Mouse (Mus musculus): ENCODE measurements around the gene Jmjd1c. TPM values are rescaled to one million over a fixed set of nuclear protein-coding genes. Genes with fewer than 3 reads are reported as not detected.
A peak's percentile ranks its signal among the peaks of the same experiment; 100 is the strongest.

Jmjd1c gene
- polyA plus RNA-seq, 1 experiment, result 31.5 TPM

DNA sequence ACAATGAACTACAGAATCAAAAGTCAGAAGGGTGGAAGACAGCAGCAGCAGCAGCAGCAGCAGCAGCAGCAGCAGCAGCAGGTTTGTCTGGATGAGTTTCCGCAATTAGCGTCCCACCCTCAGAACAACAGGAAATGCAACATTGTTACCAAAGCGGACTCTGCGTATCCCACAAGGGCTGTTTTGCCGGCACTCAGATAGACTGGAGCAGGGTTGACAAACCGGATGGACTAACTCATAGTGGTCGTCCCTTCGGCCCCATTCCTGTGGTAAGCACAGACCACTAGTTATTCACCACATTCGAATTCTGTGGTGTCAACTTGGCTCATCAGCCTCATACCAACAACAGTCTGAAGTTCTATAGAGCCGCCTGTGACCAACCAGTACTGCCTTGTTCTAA, 26.9 kb upstream of the Jmjd1c start:
- WGBS, result 9% methylated on average over 10 of the region's 10 CpGs
- Histone ChIP-seq H3K4me1 (replicated peaks; ENCODE audit: control insufficient read depth, insufficient read depth, low read length) (peaks cover 14% of the 10 kb centered on the region), H3K27me3 (ENCODE audit: control insufficient read depth, insufficient read depth, low read length) (no peaks in the 10 kb centered on the region), H3K36me3 (ENCODE audit: control insufficient read depth, insufficient read depth, low read length) (no peaks in the 10 kb centered on the region), H3K27ac (ENCODE audit: control insufficient read depth, insufficient read depth, low read length) (no peak overlapping the region), H3K4me3 (ENCODE audit: control insufficient read depth, insufficient read depth, low read length) (0 out of 2 replicates have a peak overlapping the region, but pooled peaks have one; percentile 12)
- no peak for TF ChIP-seq CTCF (IDR thresholded peaks at IDR 0.05; ENCODE audit: borderline replicate concordance, control insufficient read depth, extremely low read depth, insufficient read depth, low read length, poor library complexity)
- TF ChIP-seq POLR2A (IDR thresholded peaks at IDR 0.05; ENCODE audit: control insufficient read depth, extremely low read depth, insufficient read depth, low read length, poor library complexity), result no peak
- DNase-seq, result no peak

- Histone ChIP-seq H3K4me1 (replicated peaks; ENCODE audit: control insufficient read depth, insufficient read depth, low read length) (peaks cover 14% of the 10 kb centered on the region), H3K36me3 (ENCODE audit: control insufficient read depth, insufficient read depth, low read length) (no peaks in the 10 kb centered on the region), H3K27me3 (ENCODE audit: control insufficient read depth, insufficient read depth, low read length) (no peaks in the 10 kb centered on the region), H3K4me3 (ENCODE audit: control insufficient read depth, insufficient read depth, low read length) (no peak overlapping the region), H3K27ac (ENCODE audit: control insufficient read depth, insufficient read depth, low read length) (no peak overlapping the region)
- DNase-seq, result no peak
- 52% methylated on average over 4 of the region's 4 CpGs for whole genome bisulfite sequencing
- TF ChIP-seq POLR2A (IDR thresholded peaks at IDR 0.05; ENCODE audit: control insufficient read depth, extremely low read depth, insufficient read depth, low read length, poor library complexity) (no peak), CTCF (IDR thresholded peaks at IDR 0.05; ENCODE audit: borderline replicate concordance, control insufficient read depth, extremely low read depth, insufficient read depth, low read length, poor library complexity) (no peak)
These were observed 24.5 kb upstream of the Jmjd1c start for GRCm38 (mm10) chr10:67071389-67071788.

- no peak overlapping the region for H3K4me3 ChIP-seq (ENCODE audit: control insufficient read depth, insufficient read depth, low read length)
- peak; percentile 27 for DNase-seq
- WGBS, result 23% methylated on average over 5 of the region's 5 CpGs
- no peak overlapping the region for H3K27ac ChIP-seq (ENCODE audit: control insufficient read depth, insufficient read depth, low read length)
- H3K36me3 ChIP-seq (ENCODE audit: control insufficient read depth, insufficient read depth, low read length), result no peaks in the 10 kb centered on the region
- TF ChIP-seq CTCF (IDR thresholded peaks at IDR 0.05; ENCODE audit: borderline replicate concordance, control insufficient read depth, extremely low read depth, insufficient read depth, low read length, poor library complexity) (no peak), POLR2A (IDR thresholded peaks at IDR 0.05; ENCODE audit: control insufficient read depth, extremely low read depth, insufficient read depth, low read length, poor library complexity) (no peak)
- H3K27me3 ChIP-seq (ENCODE audit: control insufficient read depth, insufficient read depth, low read length), result no peaks in the 10 kb centered on the region
- H3K4me1 ChIP-seq (replicated peaks; ENCODE audit: control insufficient read depth, insufficient read depth, low read length), result peaks cover 14% of the 10 kb centered on the region
These were observed 24.0 kb upstream of the Jmjd1c start for GRCm38 (mm10) chr10:67071884-67072283.

- Histone ChIP-seq H3K36me3 (ENCODE audit: control insufficient read depth, insufficient read depth, low read length) (no peaks in the 10 kb centered on the region), H3K27ac (ENCODE audit: control insufficient read depth, insufficient read depth, low read length) (no peak overlapping the region), H3K27me3 (ENCODE audit: control insufficient read depth, insufficient read depth, low read length) (no peaks in the 10 kb centered on the region), H3K4me1 (replicated peaks; ENCODE audit: control insufficient read depth, insufficient read depth, low read length) (peaks cover 14% of the 10 kb centered on the region), H3K4me3 (ENCODE audit: control insufficient read depth, insufficient read depth, low read length) (no peak overlapping the region)
- no peak for DNase-seq
- WGBS, result 75% methylated on average over 4 of the region's 4 CpGs
- TF ChIP-seq POLR2A (IDR thresholded peaks at IDR 0.05; ENCODE audit: control insufficient read depth, extremely low read depth, insufficient read depth, low read length, poor library complexity), result no peak
- TF ChIP-seq CTCF (IDR thresholded peaks at IDR 0.05; ENCODE audit: borderline replicate concordance, control insufficient read depth, extremely low read depth, insufficient read depth, low read length, poor library complexity), result no peak
These were observed 23.3 kb upstream of the Jmjd1c start for GRCm38 (mm10) chr10:67072600-67072999.

- DNase-seq, result no peak
- H3K36me3 ChIP-seq (ENCODE audit: control insufficient read depth, insufficient read depth, low read length), result no peaks in the 10 kb centered on the region
- no peak overlapping the region for H3K4me3 ChIP-seq (ENCODE audit: control insufficient read depth, insufficient read depth, low read length)
- 86% methylated on average over 8 of the region's 8 CpGs for WGBS
- no peak for TF ChIP-seq CTCF (IDR thresholded peaks at IDR 0.05; ENCODE audit: borderline replicate concordance, control insufficient read depth, extremely low read depth, insufficient read depth, low read length, poor library complexity)
- no peak for TF ChIP-seq POLR2A (IDR thresholded peaks at IDR 0.05; ENCODE audit: control insufficient read depth, extremely low read depth, insufficient read depth, low read length, poor library complexity)
- peaks cover 14% of the 10 kb centered on the region for H3K4me1 ChIP-seq (replicated peaks; ENCODE audit: control insufficient read depth, insufficient read depth, low read length)
- H3K27ac ChIP-seq (ENCODE audit: control insufficient read depth, insufficient read depth, low read length), result no peak overlapping the region
- H3K27me3 ChIP-seq (ENCODE audit: control insufficient read depth, insufficient read depth, low read length), result no peaks in the 10 kb centered on the region
These were observed 22.3 kb upstream of the Jmjd1c start for GRCm38 (mm10) chr10:67073577-67073976.

DNA sequence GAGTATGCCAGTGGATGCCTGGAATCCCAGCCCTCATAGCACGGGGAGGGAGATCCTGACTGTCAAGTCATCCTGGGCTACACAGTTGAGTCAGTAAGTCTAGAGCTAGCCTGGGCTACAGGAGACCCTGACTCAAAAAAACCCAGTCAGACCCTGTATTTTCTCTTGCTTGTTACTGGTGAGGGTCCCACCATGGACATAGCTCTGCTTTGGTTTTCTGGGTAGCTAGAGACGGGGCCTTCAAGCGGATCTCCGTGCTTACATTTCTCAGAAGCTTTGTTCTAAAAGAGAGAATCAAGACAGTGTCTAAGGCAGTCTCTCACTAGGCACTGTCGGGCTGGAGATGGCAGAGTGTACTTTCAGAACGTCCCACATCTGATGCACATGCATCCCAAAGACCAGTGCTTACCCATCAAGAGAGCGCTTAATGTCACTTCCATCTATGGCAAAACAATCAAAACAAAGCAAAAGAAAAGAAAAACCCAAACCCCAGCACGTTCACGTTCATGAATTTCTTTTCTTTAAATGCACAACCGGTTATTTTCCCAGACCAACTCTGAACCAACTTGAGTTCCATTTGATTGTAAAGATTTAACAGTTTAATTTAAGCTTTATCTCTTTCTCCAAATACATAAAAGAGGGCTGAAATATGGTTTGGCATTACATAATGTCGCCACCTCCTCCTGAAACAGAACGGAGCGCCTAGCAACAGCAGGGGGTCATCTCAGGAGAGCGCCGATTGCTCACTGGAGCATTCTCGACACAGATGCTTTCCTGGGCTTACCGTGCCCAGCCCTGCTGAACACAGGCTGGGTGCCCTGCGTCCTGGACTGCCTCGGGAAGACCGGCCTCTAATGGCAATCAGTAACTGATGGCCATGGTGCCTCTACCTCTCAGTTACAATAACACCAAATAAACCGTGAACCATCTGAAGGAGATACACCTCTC, 19.7 kb upstream of the Jmjd1c start:
- no peaks in the 10 kb centered on the region for H3K27me3 ChIP-seq (ENCODE audit: control insufficient read depth, insufficient read depth, low read length)
- no peak for DNase-seq
- no peaks in the 10 kb centered on the region for H3K36me3 ChIP-seq (ENCODE audit: control insufficient read depth, insufficient read depth, low read length)
- WGBS, result 96% methylated on average over 21 of the region's 21 CpGs
- TF ChIP-seq CTCF (IDR thresholded peaks at IDR 0.05; ENCODE audit: borderline replicate concordance, control insufficient read depth, extremely low read depth, insufficient read depth, low read length, poor library complexity) (no peak), POLR2A (IDR thresholded peaks at IDR 0.05; ENCODE audit: control insufficient read depth, extremely low read depth, insufficient read depth, low read length, poor library complexity) (no peak)
- H3K4me3 ChIP-seq (ENCODE audit: control insufficient read depth, insufficient read depth, low read length), result no peak overlapping the region
- no peak overlapping the region for H3K27ac ChIP-seq (ENCODE audit: control insufficient read depth, insufficient read depth, low read length)
- peaks cover 12% of the 10 kb centered on the region for H3K4me1 ChIP-seq (replicated peaks; ENCODE audit: control insufficient read depth, insufficient read depth, low read length)

Data from thymus, adult 2 months (tissue).